Comparison of ENCODE assay signal across 25 mouse cellular contexts in genomic region chr2:121054060-121054459, GRCm38 (mm10). TPM values are rescaled to one million over a fixed set of nuclear protein-coding genes. Genes with fewer than 3 reads are reported as not detected.
DNase-seq lines count a peak whose midpoint lies in the region; ATAC-seq and TF ChIP-seq lines count a peak whose summit lies in the region.
"Had no signal": no experiment of that assay in that cellular context is flagged by ENCODE, and none has a peak within 500 bp of the region (broad histone marks: within the 10 kb centered on the region; RNA-seq: fewer than 3 reads in every experiment).

No protein-coding gene starts in this region.

- WGBS in cerebellum, adult 2 months: 8% methylated on average over 2 of the region's 2 CpGs

- DNase-seq in spleen, postnatal 36 days (ENCODE audit: low spot score in 2 of 2): peak; percentile 6 to 39
- DNase-seq in spleen, adult 18-20 months: no peak
- peak; percentile 30 to 67 for DNase-seq in cerebellum, adult 2 months
- DNase-seq in skeletal muscle tissue, adult 2 months (ENCODE audit: low read depth, low spot score): peak; percentile 7
- DNase-seq in thymus, adult 18-20 months: no peak
- DNase-seq in layer of hippocampus, postnatal 14 days (ENCODE audit: low spot score in 2 of 2): no peak
- no peak for DNase-seq in ovary, postnatal 36 days (ENCODE audit: low spot score)
- DNase-seq: adrenal gland, adult 8-10 months; embryo, embryonic 11 days; kidney, adult 2 months; kidney, postnatal 14 days; lung, postnatal 10 days; right cerebral cortex, postnatal 14 days; thymus, postnatal 4 days had no signal

- no peak for TF ChIP-seq CTCF in cerebellum, adult 2 months (IDR thresholded peaks at IDR 0.05; ENCODE audit: borderline replicate concordance, insufficient read depth, low read depth, low read length)

- H3K4me1 ChIP-seq in cerebellum, adult 2 months (ENCODE audit: control insufficient read depth, insufficient read depth, low read length): peaks cover 9% of the 10 kb centered on the region; the same call in 1 of the 2 replicates
- H3K4me1 ChIP-seq: embryonic facial prominence, embryonic 15.5 days; forebrain, embryonic 13.5 days; limb, embryonic 13.5 days had no signal

- TF ChIP-seq POLR2A in cerebellum, adult 2 months (IDR thresholded peaks at IDR 0.05; ENCODE audit: borderline replicate concordance, insufficient read depth, low read length): no peak

- ATAC-seq in erythroblast, adult 5-6 weeks (replicated peaks; ENCODE audit: low FRiP score, poor library complexity, severe bottlenecking): peak; percentile 81
- ATAC-seq: forebrain, embryonic 13.5 days; midbrain, embryonic 16.5 days had no signal

- H3K27ac ChIP-seq in cerebellum, adult 2 months (ENCODE audit: insufficient read depth, low read length): no peak overlapping the region
- H3K27ac ChIP-seq: embryonic facial prominence, embryonic 15.5 days; forebrain, embryonic 13.5 days; limb, embryonic 13.5 days had no signal

- no peak overlapping the region for H3K4me3 ChIP-seq in cerebellum, adult 2 months (replicated peaks; ENCODE audit: insufficient read depth, low read depth, low read length)
- H3K4me3 ChIP-seq: embryonic facial prominence, embryonic 15.5 days; forebrain, embryonic 13.5 days; limb, embryonic 13.5 days; megakaryocyte, embryonic 14.5 days had no signal

- no peaks in the 10 kb centered on the region for H3K27me3 ChIP-seq in cerebellum, adult 2 months (ENCODE audit: control insufficient read depth, insufficient read depth, low read length)
- H3K27me3 ChIP-seq: embryonic facial prominence, embryonic 15.5 days; forebrain, embryonic 13.5 days; limb, embryonic 13.5 days had no signal

RNA-seq across cellular contexts. Expression of gene Epb42, which starts 17.2 kb away (rescaled TPM):
- 0.38 and 0.51 TPM in 2 replicates for polyA plus RNA-seq in cerebellum, adult 2 months (2012; rRNA removed)
- total RNA-seq in erythroblast, adult 5-6 weeks (2015; ENCODE audit: low replicate concordance): 1,106 and 1,220 TPM in 2 replicates
- total RNA-seq in erythroblast, adult 5-6 weeks (2017; ENCODE audit: low replicate concordance): 1,374 and 1,456 TPM in 2 replicates
- total RNA-seq in layer of hippocampus, postnatal 14 days (2021): not detected
- total RNA-seq: ES-E14 had no signal
- polyA plus RNA-seq: testis, adult 2 months had no signal

RNA-seq across cellular contexts. Expression of gene Tgm5, which starts 31.6 kb away (rescaled TPM):
- 2.7 and 3.2 TPM in 2 replicates for polyA plus RNA-seq in cerebellum, adult 2 months (2012; rRNA removed)
- total RNA-seq in erythroblast, adult 5-6 weeks (2015; ENCODE audit: low replicate concordance): not detected in 2 replicates
- total RNA-seq in erythroblast, adult 5-6 weeks (2017; ENCODE audit: low replicate concordance): not detected in 2 replicates
- not detected for total RNA-seq in layer of hippocampus, postnatal 14 days (2021)
- total RNA-seq: ES-E14; hematopoietic stem cell, adult 5-6 weeks had no signal
- polyA plus RNA-seq: heart, embryonic 14.5 days; limb, embryonic 13.5 days; testis, adult 2 months had no signal

RNA-seq across cellular contexts. Expression of gene Ccndbp1, which starts 45.9 kb away (rescaled TPM):
- 155 and 179 TPM in 2 replicates for polyA plus RNA-seq in cerebellum, adult 2 months (2012; rRNA removed)
- 367 and 375 TPM in 2 replicates for total RNA-seq in erythroblast, adult 5-6 weeks (2015; ENCODE audit: low replicate concordance)
- 422 and 452 TPM in 2 replicates for total RNA-seq in erythroblast, adult 5-6 weeks (2017; ENCODE audit: low replicate concordance)
- total RNA-seq in layer of hippocampus, postnatal 14 days (2021): 10 to 100 TPM; 54.0 to 59.6 TPM

RNA-seq across cellular contexts. Expression of gene Tgm7, which starts 55.5 kb away (rescaled TPM):
- 1.3 and 1.4 TPM in 2 replicates for polyA plus RNA-seq in cerebellum, adult 2 months (2012; rRNA removed)
- total RNA-seq in erythroblast, adult 5-6 weeks (2015; ENCODE audit: low replicate concordance): not detected in 2 replicates
- total RNA-seq in erythroblast, adult 5-6 weeks (2017; ENCODE audit: low replicate concordance): not detected in 2 replicates
- under 1 TPM in 1 of 2 experiments, not detected in 1; 0.17 TPM for total RNA-seq in layer of hippocampus, postnatal 14 days (2021)
- total RNA-seq: ES-E14; hematopoietic stem cell, adult 5-6 weeks had no signal
- polyA plus RNA-seq: embryonic facial prominence, embryonic 15.5 days; forebrain, embryonic 13.5 days; gonadal fat pad, adult 2 months; heart, embryonic 14.5 days; limb, embryonic 13.5 days; midbrain, embryonic 16.5 days had no signal

Comparison
In these comparisons a context has a peak if more than half of its experiments do, and no peak if none do; other contexts are left out.
1. DNase-seq: peak in spleen, postnatal 36 days (2 of 2), cerebellum, adult 2 months (2 of 2) and skeletal muscle tissue, adult 2 months (single experiment); none in spleen, adult 18-20 months (0 of 2), thymus, adult 18-20 months (0 of 2), layer of hippocampus, postnatal 14 days (0 of 2) and ovary, postnatal 36 days (single experiment).
2. RNA of gene Epb42, which starts 17.2 kb away (total RNA-seq): 1,106 to 1,456 TPM in erythroblast, adult 5-6 weeks; not detected in layer of hippocampus, postnatal 14 days; every median in the first group is over 1,000 times any median in the second.
3. RNA of gene Ccndbp1, which starts 45.9 kb away (total RNA-seq): 367 to 452 TPM in erythroblast, adult 5-6 weeks; 54.0 to 59.6 TPM in layer of hippocampus, postnatal 14 days; every median in the first group is over 4 times any median in the second.